Mouse (Mus musculus) hindbrain, embryonic 14.5 days (tissue): ENCODE measurements at regions not wholly inside any gene's neighbourhood (a gene's known extent, or its start where the extent isn't known, plus 50 kb on each side); places are given as distances from the start of the nearest gene placed in this dataset.
A peak's percentile ranks its signal among the peaks of the same experiment; 100 is the strongest.

ENCODE experiments used
- ATAC-seq: fragments of 200-750 bp; cut with Nextera tagmentation; 2 replicates; pipeline ENCODE4 v1.8.0; 2017; ENCODE audit warnings: moderate number of reproducible peaks, mild to moderate bottlenecking, moderate TSS enrichment, moderate library complexity; ENCODE audit not compliant: low FRiP score
- DNase-seq: peaks from one replicate; pipeline ENCODE4 v3.0.0-alpha.2; 2015; ENCODE audit warnings: low spot score
- H3K27ac ChIP-seq: fragments of 300-500 bp; sonication (generic); 2 replicates; pipeline ENCODE4 v1.5.1; 2014; ENCODE audit warnings: mild to moderate bottlenecking, moderate library complexity
- H3K27me3 ChIP-seq: fragments of 300-500 bp; sonication (generic); 2 replicates; pipeline ENCODE4 v1.6.1; 2014; ENCODE audit warnings: mild to moderate bottlenecking, low read length, mixed read lengths; ENCODE audit not compliant: control insufficient read depth, insufficient read depth
- H3K36me3 ChIP-seq: fragments of 300-500 bp; sonication (generic); replicated peaks from 2 replicates; pipeline ENCODE4 v1.6.1; 2014; ENCODE audit not compliant: control insufficient read depth, insufficient read depth
- H3K4me1 ChIP-seq: fragments of 300-500 bp; sonication (generic); replicated peaks from 2 replicates; pipeline ENCODE4 v1.6.1; 2014; ENCODE audit warnings: antibody characterized with exemption, low read length, mixed read lengths; ENCODE audit not compliant: control insufficient read depth, insufficient read depth
- H3K4me2 ChIP-seq: fragments of 300-500 bp; sonication (generic); replicated peaks from 2 replicates; pipeline ENCODE4 v1.6.1; 2014; ENCODE audit warnings: mild to moderate bottlenecking, moderate library complexity
- H3K4me3 ChIP-seq: fragments of 300-500 bp; sonication (generic); replicated peaks from 2 replicates; pipeline ENCODE4 v1.5.1; 2014; ENCODE audit warnings: mild to moderate bottlenecking, low read length
- H3K9ac ChIP-seq: fragments of 300-500 bp; sonication (generic); 2 replicates; pipeline ENCODE4 v1.6.1; 2014
- H3K9me3 ChIP-seq: fragments of 300-500 bp; sonication (generic); 2 replicates; pipeline ENCODE4 v1.6.1; 2016; ENCODE audit warnings: low read length; ENCODE audit not compliant: control insufficient read depth
- WGBS: fragments of 180-500 bp; shearing (Covaris S2); extraction: QIAGEN DNeasy Blood & Tissue Kit; methylation state at CpG from one replicate; pipeline ENCODE4 v1.1.7; 2014; 5-methylcytosine and 5-hydroxymethylcytosine counted together

- no peaks in the 10 kb centered on the region for H3K9me3 ChIP-seq
- H3K9ac ChIP-seq: no peak overlapping the region
- 54% methylated on average over 7 of the region's 7 CpGs for WGBS
- ATAC-seq (peak; percentile 62; the same call in 1 of the 2 replicates), DNase-seq (no peak)
- H3K4me2 ChIP-seq: no peak overlapping the region
- no peak overlapping the region for H3K4me3 ChIP-seq
- H3K36me3 ChIP-seq: no peaks in the 10 kb centered on the region
- 0 out of 2 replicates have a peak, but pooled peaks cover 4% of the 10 kb centered on the region for H3K4me1 ChIP-seq
- no peaks in the 10 kb centered on the region for H3K27me3 ChIP-seq
- no peak overlapping the region for H3K27ac ChIP-seq
These were observed 57.3 kb upstream of the Smg1 start for GRCm38 (mm10) chr7:118300678-118301342.

DNA sequence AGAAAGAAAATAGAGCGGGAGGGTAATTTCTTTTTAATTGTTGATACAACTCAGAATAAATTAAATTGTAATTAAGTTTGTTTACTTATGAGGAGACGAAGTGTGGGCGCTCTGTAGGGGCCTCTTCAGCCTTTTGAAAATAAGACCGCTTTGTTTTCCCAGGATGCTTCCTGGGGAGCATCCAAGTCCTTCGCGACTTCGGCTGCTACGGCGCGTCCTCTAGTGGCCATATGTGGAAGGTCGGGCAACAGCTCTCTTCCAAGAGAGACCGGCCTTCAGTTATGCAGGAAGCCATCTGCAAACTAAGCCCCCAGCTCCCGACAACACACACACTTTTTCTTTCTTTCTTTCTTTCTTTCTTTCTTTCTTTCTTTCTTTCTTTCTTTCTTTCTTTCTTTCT lies 54.1 kb upstream of the Smg1 start:
- peak; percentile 54 for ATAC-seq
- H3K27me3 ChIP-seq: no peaks in the 10 kb centered on the region
- no peak overlapping the region for H3K9ac ChIP-seq
- H3K9me3 ChIP-seq: peaks cover 5% of the 10 kb centered on the region; the same call in 1 of the 2 replicates
- no peak overlapping the region for H3K27ac ChIP-seq
- no peak overlapping the region; the same call in 1 of the 2 replicates for H3K4me3 ChIP-seq
- DNase-seq: peak; percentile 90
- WGBS: 2% methylated on average over 13 of the region's 13 CpGs
- H3K4me1 ChIP-seq: 0 out of 2 replicates have a peak, but pooled peaks cover 4% of the 10 kb centered on the region
- H3K36me3 ChIP-seq: no peaks in the 10 kb centered on the region
- H3K4me2 ChIP-seq: peak overlapping the region; percentile 41

DNA sequence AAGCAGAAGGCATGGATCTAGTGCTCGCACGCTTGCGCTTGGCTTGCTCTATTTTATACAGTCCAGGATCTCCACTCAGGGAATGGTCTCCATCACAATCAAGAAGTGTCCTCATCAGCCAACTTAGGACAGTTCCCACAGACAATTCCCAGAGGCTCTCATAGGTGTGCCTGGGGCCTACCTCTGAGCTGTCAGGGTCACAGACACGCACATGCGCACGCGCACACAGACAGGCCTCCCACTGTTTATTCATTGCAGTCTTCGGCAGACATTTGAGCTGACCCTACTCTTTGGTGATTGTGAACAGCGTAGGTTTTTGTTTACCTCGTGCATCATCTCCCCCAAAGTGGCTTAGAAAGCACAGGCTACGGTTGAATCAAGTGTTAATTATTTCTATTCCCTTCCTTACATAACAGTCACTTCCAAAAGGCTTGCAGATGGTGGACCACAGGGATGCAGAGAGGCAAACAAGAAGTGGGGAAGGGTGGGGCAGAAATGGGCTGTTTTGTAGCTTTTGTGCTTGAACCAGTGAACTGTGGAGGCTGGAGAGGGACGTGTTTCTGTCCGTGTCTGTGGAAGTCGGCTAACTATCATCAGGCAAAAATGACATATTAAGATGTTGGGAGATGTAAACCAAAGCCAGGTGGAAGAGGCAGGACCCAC lies 53.5 kb upstream of the Smg1 start:
- WGBS: 49% methylated on average over 14 of the region's 14 CpGs
- no peak for ATAC-seq
- H3K27ac ChIP-seq: no peak overlapping the region

DNA sequence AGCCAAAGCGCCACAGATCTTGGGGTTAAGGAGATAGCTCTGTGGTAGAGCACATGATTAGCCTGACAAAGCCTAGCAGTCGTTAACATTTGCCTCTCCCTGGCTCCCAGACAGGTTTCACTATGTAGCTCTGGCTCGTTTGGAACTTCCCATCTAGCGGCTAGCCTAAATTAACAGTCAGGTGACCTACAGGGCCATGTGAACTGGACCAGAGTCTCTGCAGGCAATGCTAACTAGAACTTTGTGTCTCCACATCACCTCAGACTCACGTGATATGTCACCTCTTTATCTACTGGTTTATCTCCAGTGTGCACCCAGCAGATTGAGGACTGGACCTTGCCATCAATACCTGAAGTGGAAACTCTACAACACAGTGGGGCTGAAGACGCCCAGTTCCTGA lies 52.4 kb upstream of the Smg1 start:
- WGBS: 83% methylated on average over 6 of the region's 6 CpGs
- no peak for DNase-seq
- ATAC-seq: no peak
- Histone ChIP-seq H3K4me3 (no peak overlapping the region), H3K27me3 (no peaks in the 10 kb centered on the region), H3K9me3 (peaks cover 5% of the 10 kb centered on the region; the same call in 1 of the 2 replicates), H3K4me1 (0 out of 2 replicates have a peak, but pooled peaks cover 4% of the 10 kb centered on the region), H3K9ac (no peak overlapping the region), H3K27ac (no peak overlapping the region), H3K36me3 (no peaks in the 10 kb centered on the region), H3K4me2 (no peak overlapping the region)

More for the DNA sequence above, 53.5 kb upstream of the Smg1 start:
- H3K9me3 ChIP-seq: peaks cover 5% of the 10 kb centered on the region; the same call in 1 of the 2 replicates
- H3K4me2 ChIP-seq: peak overlapping the region; percentile 41
- H3K36me3 ChIP-seq: no peaks in the 10 kb centered on the region
- H3K4me3 ChIP-seq: no peak overlapping the region; the same call in 1 of the 2 replicates
- 0 out of 2 replicates have a peak, but pooled peaks cover 4% of the 10 kb centered on the region for H3K4me1 ChIP-seq
- DNase-seq: no peak
- no peaks in the 10 kb centered on the region for H3K27me3 ChIP-seq
- H3K9ac ChIP-seq: peak overlapping the region; percentile 3; the same call in 1 of the 2 replicates

GRCm38 (mm10) chr7:118295275-118295674 lies 51.8 kb upstream of the Smg1 start:
- H3K4me3 ChIP-seq: no peak overlapping the region
- WGBS: 81% methylated on average over 11 of the region's 11 CpGs

GRCm38 (mm10) chr7:118294637-118295036 lies 51.2 kb upstream of the Smg1 start:
- ATAC-seq: no peak
- WGBS: 94% methylated on average over 12 of the region's 12 CpGs
- H3K4me3 ChIP-seq: no peak overlapping the region

More at GRCm38 (mm10) chr7:118295275-118295674, 51.8 kb upstream of the Smg1 start:
- Histone ChIP-seq H3K9ac (no peak overlapping the region), H3K27ac (no peak overlapping the region), H3K4me2 (no peak overlapping the region), H3K27me3 (no peaks in the 10 kb centered on the region), H3K36me3 (no peaks in the 10 kb centered on the region), H3K9me3 (peaks cover 5% of the 10 kb centered on the region; the same call in 1 of the 2 replicates), H3K4me1 (0 out of 2 replicates have a peak, but pooled peaks cover 4% of the 10 kb centered on the region)
- no peak for ATAC-seq
- no peak for DNase-seq

More at GRCm38 (mm10) chr7:118294637-118295036, 51.2 kb upstream of the Smg1 start:
- no peak for DNase-seq
- Histone ChIP-seq H3K27ac (no peak overlapping the region), H3K27me3 (no peaks in the 10 kb centered on the region), H3K4me2 (no peak overlapping the region), H3K9me3 (peaks cover 5% of the 10 kb centered on the region; the same call in 1 of the 2 replicates), H3K4me1 (0 out of 2 replicates have a peak, but pooled peaks cover 4% of the 10 kb centered on the region), H3K9ac (no peak overlapping the region), H3K36me3 (no peaks in the 10 kb centered on the region)
